Mouse (Mus musculus) gastrocnemius, postnatal 14 days (tissue): ENCODE results near the gene Pitx1. TPM values are rescaled to one million over a fixed set of nuclear protein-coding genes. Genes with fewer than 3 reads are reported as not detected.

ENCODE experiments used
- DNase-seq: peaks from one replicate; pipeline ENCODE4 v3.0.0; 2021; ENCODE audit warnings: mixed read lengths
- intact Hi-C: fragments of 180-260 bp; cut with DNase I; formaldehyde crosslinking; loops from one replicate; pipeline ENCODE4 v1.15.1; 2025; ENCODE audit warnings: low total_unique reads
- long read RNA-seq, 2 experiments: library from polyadenylated mRNA; stranded (forward); transcript quantifications; one replicate each; pipeline ENCODE4 v2.0.0; 2021
- total RNA-seq, 2 experiments: library from RNA; stranded (reverse); gene quantifications; 2 replicates each; pipeline ENCODE4 v1.2.3; 2021

The Pitx1 gene
- under 1 TPM; 0.64 to 0.84 TPM for total RNA-seq
- long read RNA-seq, experiment 1, result 0 reads
- long read RNA-seq, experiment 2, partial matches to known transcripts, result 0 of 1 reads
- long read RNA-seq, experiment 2, other reads (novel, unspliced or antisense), result 0 of 1 reads

- no peak for DNase-seq
- intact Hi-C loops, result no loop called here
These were observed at the start of gene Pitx1 for GRCm38 (mm10) chr13:55836142-55836625. TSS of gene Pitx1 (minus strand) at chr13:55836192.

GRCm38 (mm10) chr13:55881431-55882202, 45.6 kb upstream of the Pitx1 start:
- intact Hi-C loops, result no loop called here
- DNase-seq, result no peak

GRCm38 (mm10) chr13:55878353-55878752, 42.4 kb upstream of the Pitx1 start:
- no peak for DNase-seq
- intact Hi-C loops, result no loop called here

GRCm38 (mm10) chr13:55871410-55871809, 35.4 kb upstream of the Pitx1 start:
- intact Hi-C loops, result no loop called here

GRCm38 (mm10) chr13:55870001-55870400, 34.0 kb upstream of the Pitx1 start:
- no peak for DNase-seq
- intact Hi-C loops, result no loop called here

More at GRCm38 (mm10) chr13:55871410-55871809, 35.4 kb upstream of the Pitx1 start:
- no peak for DNase-seq

GRCm38 (mm10) chr13:55867540-55868103, 31.6 kb upstream of the Pitx1 start:
- intact Hi-C loops, result no loop called here
- DNase-seq, result no peak

- intact Hi-C loops, result no loop called here
- DNase-seq, result no peak
These were observed 24.5 kb upstream of the Pitx1 start for GRCm38 (mm10) chr13:55860483-55860882.

GRCm38 (mm10) chr13:55858463-55858862, 22.5 kb upstream of the Pitx1 start:
- DNase-seq, result no peak
- intact Hi-C loops, result no loop called here

GRCm38 (mm10) chr13:55855793-55856192, 19.8 kb upstream of the Pitx1 start:
- intact Hi-C loops, result no loop called here
- peak; percentile 47 for DNase-seq

- DNase-seq, result no peak
- intact Hi-C loops, result no loop called here
These were observed 16.2 kb upstream of the Pitx1 start for GRCm38 (mm10) chr13:55852205-55852604.

GRCm38 (mm10) chr13:55850726-55851125, 14.7 kb upstream of the Pitx1 start:
- intact Hi-C loops, result no loop called here
- DNase-seq, result peak; percentile 65

- DNase-seq, result no peak
- intact Hi-C loops, result no loop called here
These were observed 12.7 kb upstream of the Pitx1 start for GRCm38 (mm10) chr13:55848604-55849190.

GRCm38 (mm10) chr13:55847805-55848204, 11.8 kb upstream of the Pitx1 start:
- intact Hi-C loops, result no loop called here
- DNase-seq, result no peak

- intact Hi-C loops, result no loop called here
- DNase-seq, result no peak
These were observed 7.7 kb upstream of the Pitx1 start for GRCm38 (mm10) chr13:55843700-55844099.

- intact Hi-C loops, result no loop called here
- DNase-seq, result no peak
These were observed 4.2 kb upstream of the Pitx1 start for GRCm38 (mm10) chr13:55840223-55840622.

- intact Hi-C loops, result no loop called here
- no peak for DNase-seq
These were observed 1.1 kb upstream of the Pitx1 start for GRCm38 (mm10) chr13:55836786-55837780.

- intact Hi-C loops, result no loop called here
- DNase-seq, result no peak
These were observed 369 bp downstream of the Pitx1 start for GRCm38 (mm10) chr13:55835548-55836097.

- intact Hi-C loops, result no loop called here
- DNase-seq, result no peak
These were observed 1.3 kb downstream of the Pitx1 start for GRCm38 (mm10) chr13:55834667-55835066.

GRCm38 (mm10) chr13:55833921-55834320, 2.1 kb downstream of the Pitx1 start:
- intact Hi-C loops, result no loop called here

More at GRCm38 (mm10) chr13:55833921-55834320, 2.1 kb downstream of the Pitx1 start:
- DNase-seq, result no peak
